Mouse (Mus musculus): ENCODE data around the gene Frrs1. TPM values are rescaled to one million over a fixed set of nuclear protein-coding genes. Genes with fewer than 3 reads are reported as not detected.
A peak's percentile ranks its signal among the peaks of the same experiment; 100 is the strongest.

The Frrs1 gene
- polyA plus RNA-seq, 1 experiment from 2014 or later: 12.2 TPM

DNA sequence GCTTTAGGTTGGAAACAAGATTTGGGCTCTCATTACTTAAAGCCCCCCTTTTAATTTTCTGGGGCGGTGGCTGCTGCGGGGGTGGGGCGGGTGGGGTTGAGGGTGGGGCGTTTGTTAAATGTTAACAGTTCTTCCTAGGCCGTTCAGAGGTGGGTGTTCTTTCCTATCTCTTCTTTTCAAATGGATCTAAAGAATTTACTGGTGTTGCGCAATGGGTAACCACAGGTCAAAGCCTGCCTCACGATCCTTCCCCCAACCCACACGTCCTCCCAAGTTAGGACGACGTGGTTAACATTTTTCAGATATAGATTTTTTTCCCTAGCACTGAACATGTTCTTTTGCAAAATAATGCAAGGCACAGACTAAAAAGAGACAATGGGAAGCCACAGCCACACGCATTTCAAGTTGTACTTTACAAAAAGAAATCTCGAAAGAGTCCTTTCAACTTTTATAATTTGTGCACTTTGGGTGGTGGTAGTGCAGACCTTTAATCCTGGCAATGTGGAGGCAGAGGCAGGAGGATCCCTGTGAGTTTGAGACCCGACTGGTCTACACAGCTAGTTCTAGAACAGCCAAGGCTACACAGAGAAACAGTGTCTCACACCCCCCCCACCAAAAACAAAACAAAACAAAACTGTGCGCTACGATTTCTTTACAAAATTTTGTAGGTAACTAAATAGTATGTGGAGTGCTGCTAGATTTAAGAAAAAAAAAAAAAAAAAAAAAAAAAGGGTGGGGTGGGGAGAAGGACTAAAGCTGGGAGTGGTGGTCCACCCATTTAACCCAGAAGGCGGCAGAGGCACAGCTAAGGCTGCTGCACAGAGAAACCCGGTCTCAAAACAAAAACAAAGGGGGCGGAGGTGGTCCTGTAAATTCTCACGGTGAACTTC lies 1.3 kb downstream of the Frrs1 start:
- no peaks in the 10 kb centered on the region for H3K27me3 ChIP-seq (ENCODE audit: control insufficient read depth, insufficient read depth, low read length)
- H3K4me1 ChIP-seq (replicated peaks; ENCODE audit: control insufficient read depth, insufficient read depth, low read length): no peaks in the 10 kb centered on the region; the same call in 1 of the 2 replicates
- peak overlapping the region; percentile 41 for H3K4me3 ChIP-seq (ENCODE audit: low read depth, low read length)
- WGBS: 73% methylated on average over 19 of the region's 19 CpGs
- peak overlapping the region; percentile 68; the same call in 1 of the 2 replicates for H3K9ac ChIP-seq (ENCODE audit: low read length)
- no peak overlapping the region for H3K27ac ChIP-seq (ENCODE audit: low read depth, low read length)
- DNase-seq (ENCODE audit: low spot score) (no peak), ATAC-seq (replicated peaks; ENCODE audit: low FRiP score) (peak; percentile 32; the same call in 1 of the 2 replicates)
- H3K4me2 ChIP-seq (ENCODE audit: low read depth, low read length, severe bottlenecking): peak overlapping the region; percentile 61
- H3K9me3 ChIP-seq (ENCODE audit: control insufficient read depth, low read length): no peaks in the 10 kb centered on the region
- no peaks in the 10 kb centered on the region for H3K36me3 ChIP-seq (ENCODE audit: control insufficient read depth, insufficient read depth, low read length)

DNA sequence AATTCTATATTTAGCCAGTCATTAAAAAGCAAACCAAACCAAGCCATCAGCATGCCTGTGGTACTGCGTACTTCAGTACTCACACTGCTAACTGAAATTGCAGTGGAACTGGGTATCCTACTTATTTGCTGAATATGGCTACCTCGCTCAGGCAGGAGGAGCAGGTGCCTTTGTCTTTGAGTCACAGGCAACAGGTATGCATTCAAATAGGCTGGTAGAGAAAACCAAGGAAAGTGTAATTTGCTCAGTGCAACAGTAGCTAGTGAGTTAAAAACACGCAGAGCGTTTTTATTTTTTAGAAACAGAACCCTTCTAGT lies 1.9 kb downstream of the Frrs1 start:
- H3K9ac ChIP-seq (ENCODE audit: low read length): peak overlapping the region; percentile 68; the same call in 1 of the 2 replicates
- no peaks in the 10 kb centered on the region for H3K27me3 ChIP-seq (ENCODE audit: control insufficient read depth, insufficient read depth, low read length)
- WGBS: 17% methylated on average over 4 of the region's 4 CpGs
- H3K4me2 ChIP-seq (ENCODE audit: low read depth, low read length, severe bottlenecking): peak overlapping the region; percentile 61
- H3K27ac ChIP-seq (ENCODE audit: low read depth, low read length): no peak overlapping the region
- H3K4me1 ChIP-seq (replicated peaks; ENCODE audit: control insufficient read depth, insufficient read depth, low read length): no peaks in the 10 kb centered on the region; the same call in 1 of the 2 replicates
- no peak for DNase-seq (ENCODE audit: low spot score)
- peak overlapping the region; percentile 41 for H3K4me3 ChIP-seq (ENCODE audit: low read depth, low read length)
- peak; percentile 37; the same call in 1 of the 2 replicates for ATAC-seq (replicated peaks; ENCODE audit: low FRiP score)
- no peaks in the 10 kb centered on the region for H3K9me3 ChIP-seq (ENCODE audit: control insufficient read depth, low read length)
- H3K36me3 ChIP-seq (ENCODE audit: control insufficient read depth, insufficient read depth, low read length): no peaks in the 10 kb centered on the region

DNA sequence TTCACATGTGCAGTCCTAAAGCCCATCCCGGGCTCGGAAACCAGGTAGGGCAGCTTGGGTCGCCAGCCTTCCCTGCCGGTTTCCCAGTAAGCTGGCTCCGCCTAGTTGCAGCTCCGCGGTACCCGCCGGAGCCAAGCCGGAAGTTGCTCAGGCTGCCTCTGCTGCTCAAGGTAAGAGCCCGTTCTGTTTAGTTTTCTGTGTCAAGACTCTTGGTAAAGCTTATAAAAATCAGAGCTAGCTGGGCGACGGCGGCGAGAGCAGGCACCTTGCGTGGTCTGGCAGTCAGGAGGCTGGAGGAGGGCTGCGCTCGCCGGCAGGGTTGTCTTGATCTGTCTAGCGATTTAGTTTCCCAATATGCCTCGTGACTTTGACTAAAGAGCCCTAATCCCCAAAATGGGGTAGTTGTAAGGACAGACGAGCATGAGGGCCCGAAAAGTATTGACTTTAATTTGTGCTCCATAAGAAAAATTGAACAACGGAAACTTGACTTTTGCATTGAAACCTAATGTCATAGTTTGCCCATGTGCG lies 2.3 kb downstream of the Frrs1 start:
- 4% methylated on average over 25 of the region's 25 CpGs for WGBS
- ATAC-seq (replicated peaks; ENCODE audit: low FRiP score): peak; percentile 77
- Histone ChIP-seq H3K27me3 (ENCODE audit: control insufficient read depth, insufficient read depth, low read length) (no peaks in the 10 kb centered on the region), H3K27ac (ENCODE audit: low read depth, low read length) (no peak overlapping the region), H3K4me2 (ENCODE audit: low read depth, low read length, severe bottlenecking) (peak overlapping the region; percentile 61), H3K36me3 (ENCODE audit: control insufficient read depth, insufficient read depth, low read length) (no peaks in the 10 kb centered on the region), H3K9ac (ENCODE audit: low read length) (peak overlapping the region; percentile 68), H3K4me3 (ENCODE audit: low read depth, low read length) (peak overlapping the region; percentile 41), H3K9me3 (ENCODE audit: control insufficient read depth, low read length) (no peaks in the 10 kb centered on the region), H3K4me1 (replicated peaks; ENCODE audit: control insufficient read depth, insufficient read depth, low read length) (no peaks in the 10 kb centered on the region; the same call in 1 of the 2 replicates)
- peak; percentile 77 for DNase-seq (ENCODE audit: low spot score)

DNA sequence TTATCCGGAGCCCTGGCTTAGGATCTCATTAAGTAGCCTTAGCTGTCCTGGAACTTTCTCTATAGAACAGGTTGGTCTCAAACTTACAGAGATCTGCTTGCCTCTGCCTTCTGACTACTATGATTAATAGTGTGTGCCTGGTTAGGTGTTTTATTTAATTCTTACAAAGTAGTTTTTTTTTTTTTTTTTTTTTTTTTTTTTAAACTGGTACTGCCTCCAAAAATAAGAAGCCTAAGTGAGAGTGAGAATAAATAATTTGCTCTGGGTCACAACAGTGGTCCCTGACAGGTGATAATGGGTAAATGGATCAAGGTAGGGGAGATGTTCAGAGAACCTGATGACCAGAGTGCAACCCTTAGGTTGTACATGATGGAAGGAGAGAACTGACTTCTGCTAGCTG lies 3.4 kb downstream of the Frrs1 start:
- H3K27me3 ChIP-seq (ENCODE audit: control insufficient read depth, insufficient read depth, low read length): no peaks in the 10 kb centered on the region
- no peaks in the 10 kb centered on the region for H3K36me3 ChIP-seq (ENCODE audit: control insufficient read depth, insufficient read depth, low read length)
- no peak overlapping the region for H3K4me3 ChIP-seq (ENCODE audit: low read depth, low read length)
- 74% methylated on average over 1 of the region's 1 CpGs for WGBS
- H3K4me1 ChIP-seq (replicated peaks; ENCODE audit: control insufficient read depth, insufficient read depth, low read length): no peaks in the 10 kb centered on the region; the same call in 1 of the 2 replicates
- H3K4me2 ChIP-seq (ENCODE audit: low read depth, low read length, severe bottlenecking): no peak overlapping the region
- DNase-seq (ENCODE audit: low spot score) (no peak), ATAC-seq (replicated peaks; ENCODE audit: low FRiP score) (no peak)
- no peaks in the 10 kb centered on the region for H3K9me3 ChIP-seq (ENCODE audit: control insufficient read depth, low read length)
- H3K9ac ChIP-seq (ENCODE audit: low read length): no peak overlapping the region
- no peak overlapping the region for H3K27ac ChIP-seq (ENCODE audit: low read depth, low read length)

DNA sequence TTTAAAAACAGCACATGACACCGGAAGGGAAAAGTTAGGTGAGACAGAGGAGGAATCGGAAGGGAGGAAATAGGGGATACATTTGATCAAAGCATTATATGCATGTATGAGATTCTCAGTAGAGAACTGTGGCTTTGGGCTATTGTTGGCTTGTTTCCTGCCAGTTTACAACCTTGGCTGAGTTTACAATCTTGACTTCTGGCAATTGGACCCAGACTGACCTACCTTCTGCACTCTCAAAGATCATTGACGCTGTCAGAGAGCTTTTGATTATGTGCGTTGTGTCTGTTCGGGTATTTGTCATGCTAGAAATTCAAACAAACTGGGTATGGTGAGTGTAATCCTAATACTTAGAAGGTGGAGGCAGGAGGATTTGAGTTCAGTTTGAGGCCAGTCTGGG lies 5.2 kb downstream of the Frrs1 start:
- no peak overlapping the region for H3K9ac ChIP-seq (ENCODE audit: low read length)
- no peak for DNase-seq (ENCODE audit: low spot score)
- 91% methylated on average over 5 of the region's 5 CpGs for WGBS
- no peaks in the 10 kb centered on the region; the same call in 1 of the 2 replicates for H3K4me1 ChIP-seq (replicated peaks; ENCODE audit: control insufficient read depth, insufficient read depth, low read length)
- H3K4me3 ChIP-seq (ENCODE audit: low read depth, low read length): no peak overlapping the region
- H3K4me2 ChIP-seq (ENCODE audit: low read depth, low read length, severe bottlenecking): no peak overlapping the region
- H3K27me3 ChIP-seq (ENCODE audit: control insufficient read depth, insufficient read depth, low read length): no peaks in the 10 kb centered on the region
- H3K9me3 ChIP-seq (ENCODE audit: control insufficient read depth, low read length): no peaks in the 10 kb centered on the region
- ATAC-seq (replicated peaks; ENCODE audit: low FRiP score): no peak
- no peaks in the 10 kb centered on the region for H3K36me3 ChIP-seq (ENCODE audit: control insufficient read depth, insufficient read depth, low read length)
- H3K27ac ChIP-seq (ENCODE audit: low read depth, low read length): no peak overlapping the region

DNA sequence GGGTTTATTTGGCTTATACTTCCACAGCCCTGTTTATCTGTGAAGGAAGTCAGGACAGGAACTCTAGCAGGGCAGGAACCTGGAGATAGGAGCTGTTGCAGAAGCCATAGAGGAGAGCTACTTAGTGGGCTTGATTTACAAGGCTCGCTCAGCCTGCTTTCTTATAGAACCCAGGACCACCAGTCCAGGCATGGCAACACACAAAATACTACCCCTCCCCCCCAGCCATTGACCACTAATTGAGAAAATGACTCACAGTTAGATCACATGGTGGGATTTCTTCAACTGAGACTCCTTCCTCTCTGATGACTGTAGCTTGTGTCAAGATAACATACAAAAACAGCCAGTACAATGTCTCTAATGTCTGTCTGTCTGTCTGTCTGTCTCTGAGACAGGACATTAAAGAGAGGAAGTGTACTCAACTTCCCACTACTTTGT lies 6.0 kb downstream of the Frrs1 start:
- no peak for ATAC-seq (replicated peaks; ENCODE audit: low FRiP score)
- no peaks in the 10 kb centered on the region for H3K36me3 ChIP-seq (ENCODE audit: control insufficient read depth, insufficient read depth, low read length)
- H3K27me3 ChIP-seq (ENCODE audit: control insufficient read depth, insufficient read depth, low read length): no peaks in the 10 kb centered on the region
- DNase-seq (ENCODE audit: low spot score): no peak
- no peaks in the 10 kb centered on the region for H3K9me3 ChIP-seq (ENCODE audit: control insufficient read depth, low read length)
- no peak overlapping the region for H3K27ac ChIP-seq (ENCODE audit: low read depth, low read length)
- no peak overlapping the region for H3K9ac ChIP-seq (ENCODE audit: low read length)
- no peaks in the 10 kb centered on the region; the same call in 1 of the 2 replicates for H3K4me1 ChIP-seq (replicated peaks; ENCODE audit: control insufficient read depth, insufficient read depth, low read length)
- no peak overlapping the region for H3K4me3 ChIP-seq (ENCODE audit: low read depth, low read length)
- H3K4me2 ChIP-seq (ENCODE audit: low read depth, low read length, severe bottlenecking): no peak overlapping the region
- 86% methylated on average over 1 of the region's 1 CpGs for WGBS

DNA sequence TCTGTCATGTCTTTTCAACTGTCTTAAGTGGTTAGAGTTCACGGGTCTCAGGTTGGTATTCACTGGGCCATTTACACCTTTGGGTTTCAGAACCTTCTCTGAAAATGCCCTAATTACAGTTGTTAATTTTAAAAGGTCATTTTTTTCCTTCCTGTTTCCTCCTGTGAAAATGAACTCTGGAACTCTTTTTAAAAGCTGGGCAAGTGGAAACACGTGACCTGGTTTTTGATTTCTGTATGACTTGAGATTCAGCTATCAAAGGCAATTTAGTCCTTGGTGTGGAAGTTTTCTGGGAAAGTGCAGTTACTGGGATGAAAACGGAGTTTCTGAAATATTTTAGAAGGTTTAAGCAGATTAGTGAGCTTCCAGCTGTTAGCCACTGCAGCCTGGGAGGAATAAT lies 11.1 kb downstream of the Frrs1 start:
- H3K4me1 ChIP-seq (replicated peaks; ENCODE audit: control insufficient read depth, insufficient read depth, low read length): no peaks in the 10 kb centered on the region; the same call in 1 of the 2 replicates
- no peaks in the 10 kb centered on the region for H3K27me3 ChIP-seq (ENCODE audit: control insufficient read depth, insufficient read depth, low read length)
- DNase-seq (ENCODE audit: low spot score) (no peak), ATAC-seq (replicated peaks; ENCODE audit: low FRiP score) (no peak)
- H3K4me3 ChIP-seq (ENCODE audit: low read depth, low read length): no peak overlapping the region
- no peaks in the 10 kb centered on the region for H3K9me3 ChIP-seq (ENCODE audit: control insufficient read depth, low read length)
- H3K36me3 ChIP-seq (ENCODE audit: control insufficient read depth, insufficient read depth, low read length): no peaks in the 10 kb centered on the region
- H3K4me2 ChIP-seq (ENCODE audit: low read depth, low read length, severe bottlenecking): no peak overlapping the region
- WGBS: 41% methylated on average over 3 of the region's 3 CpGs
- H3K27ac ChIP-seq (ENCODE audit: low read depth, low read length): no peak overlapping the region
- no peak overlapping the region for H3K9ac ChIP-seq (ENCODE audit: low read length)

DNA sequence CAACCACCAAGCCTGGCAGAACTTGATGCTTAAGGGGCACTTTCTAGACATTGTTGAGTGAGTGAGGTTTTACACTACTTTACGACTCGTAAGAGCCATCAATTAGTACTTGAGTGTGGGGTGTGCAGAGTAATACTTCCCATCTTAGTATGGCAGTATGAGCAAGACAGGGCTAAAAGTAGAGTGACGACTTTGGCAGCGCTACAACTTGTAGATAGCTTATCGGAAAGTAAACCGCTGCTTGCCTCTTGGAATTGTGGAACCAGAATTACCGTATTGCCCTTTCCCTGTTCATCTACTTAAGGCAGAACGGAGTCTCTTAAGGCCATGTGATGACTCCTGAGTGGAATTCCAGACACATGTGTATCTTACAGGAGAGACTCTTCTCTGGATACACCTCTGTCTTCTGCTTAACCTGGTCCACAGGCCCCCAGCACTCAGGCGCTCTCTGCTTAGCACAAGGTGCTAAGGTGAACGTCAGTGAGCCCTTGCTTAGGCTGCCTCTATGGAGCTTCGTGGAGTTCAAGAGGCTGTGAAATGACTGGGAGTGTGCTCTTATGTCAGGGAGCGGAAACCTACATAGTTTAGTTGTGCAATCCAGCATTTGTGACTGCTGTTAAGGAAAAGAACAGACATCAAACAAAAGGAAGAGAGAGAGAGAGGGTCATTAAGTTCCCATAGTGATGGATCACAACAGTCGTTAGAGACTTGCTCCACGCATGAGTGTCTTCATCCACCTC lies 23.1 kb downstream of the Frrs1 start:
- H3K4me2 ChIP-seq (ENCODE audit: low read depth, low read length, severe bottlenecking): no peak overlapping the region
- no peak overlapping the region for H3K9ac ChIP-seq (ENCODE audit: low read length)
- ATAC-seq (replicated peaks; ENCODE audit: low FRiP score): no peak
- no peak overlapping the region for H3K27ac ChIP-seq (ENCODE audit: low read depth, low read length)
- WGBS: 92% methylated on average over 14 of the region's 14 CpGs
- no peaks in the 10 kb centered on the region for H3K9me3 ChIP-seq (ENCODE audit: control insufficient read depth, low read length)
- no peaks in the 10 kb centered on the region; the same call in 1 of the 2 replicates for H3K36me3 ChIP-seq (ENCODE audit: control insufficient read depth, insufficient read depth, low read length)
- no peaks in the 10 kb centered on the region for H3K4me1 ChIP-seq (replicated peaks; ENCODE audit: control insufficient read depth, insufficient read depth, low read length)
- no peak overlapping the region for H3K4me3 ChIP-seq (ENCODE audit: low read depth, low read length)
- H3K27me3 ChIP-seq (ENCODE audit: control insufficient read depth, insufficient read depth, low read length): no peaks in the 10 kb centered on the region
- no peak for DNase-seq (ENCODE audit: low spot score)

All from forebrain, embryonic 11.5 days (tissue).